Mouse (Mus musculus) CH12.LX (cell line): ENCODE data around the gene Hykk. TPM values are rescaled to one million over a fixed set of nuclear protein-coding genes. Genes with fewer than 3 reads are reported as not detected.

Source experiments
- DNase-seq: peaks from one replicate; pipeline ENCODE4 v3.0.0-alpha.2; 2013; ENCODE audit errors: extremely low read depth
- H3K27ac ChIP-seq: 2 replicates; pipeline ENCODE4 v1.5.1; 2012; ENCODE audit warnings: low read depth, mild to moderate bottlenecking, control low read depth, moderate library complexity; ENCODE audit not compliant: insufficient read depth
- H3K27me3 ChIP-seq: replicated peaks from 2 replicates; pipeline ENCODE3; 2012; ENCODE audit warnings: inconsistent platforms
- H3K36me3 ChIP-seq, 2 experiments: replicated peaks in 1 of 2; 2 replicates each; pipeline versions ENCODE3 to v1.6.1; 2012; ENCODE audit warnings: inconsistent platforms in 1 of 2, low read length in 1 of 2, mild to moderate bottlenecking in 1 of 2, mixed read lengths in 1 of 2, moderate library complexity in 1 of 2; ENCODE audit not compliant: control insufficient read depth in 1 of 2, insufficient read depth in 1 of 2
- H3K4me1 ChIP-seq, 2 experiments: 2 replicates each; pipeline ENCODE4 v1.6.1; 2012; ENCODE audit warnings: inconsistent platforms in 1 of 2, moderate library complexity in 1 of 2; ENCODE audit not compliant: insufficient read depth in 2 of 2, control insufficient read depth in 1 of 2
- H3K4me2 ChIP-seq: 2 replicates; pipeline ENCODE4 v1.6.1; 2012; ENCODE audit warnings: low read depth, mild to moderate bottlenecking, control low read depth; ENCODE audit not compliant: poor library complexity, insufficient read depth, severe bottlenecking
- H3K4me3 ChIP-seq, 3 experiments: fragments of 150-350 bp in 1 of 3; sonication (generic) in 1 of 3; replicated peaks in 1 of 3; 2 replicates each; pipeline versions ENCODE3 to v1.5.1; 2011 to 2012; ENCODE audit warnings: low read depth in 2 of 3, low read length in 2 of 3, mild to moderate bottlenecking in 2 of 3, moderate library complexity in 2 of 3, control low read depth in 1 of 3, improper control_type of control experiment in 1 of 3, inconsistent platforms in 1 of 3, mixed read lengths in 1 of 3; ENCODE audit not compliant: poor library complexity in 1 of 3
- H3K79me2 ChIP-seq: replicated peaks from 2 replicates; pipeline ENCODE4 v1.6.1; 2012; ENCODE audit warnings: mild to moderate bottlenecking, moderate library complexity; ENCODE audit not compliant: control insufficient read depth, poor library complexity, insufficient read depth, severe bottlenecking; ENCODE audit errors: extremely low read depth
- H3K9ac ChIP-seq: 2 replicates; pipeline ENCODE4 v1.6.1; 2012; ENCODE audit warnings: low read depth, mild to moderate bottlenecking, control low read depth, moderate library complexity; ENCODE audit not compliant: insufficient read depth
- H3K9me3 ChIP-seq: replicated peaks from 2 replicates; pipeline ENCODE3; 2012; ENCODE audit warnings: low read length, inconsistent platforms, mixed read lengths
- CHD1 ChIP-seq: IDR thresholded peaks from 2 replicates; pipeline ENCODE4 v1.6.1; 2012; ENCODE audit warnings: low read depth, low read length, improper control_type of control experiment, inconsistent platforms
- CHD2 ChIP-seq: IDR thresholded peaks from 2 replicates; pipeline ENCODE4 v1.6.1; 2011; ENCODE audit warnings: low read length, improper control_type of control experiment
- E2F4 ChIP-seq: IDR thresholded peaks from 2 replicates; pipeline ENCODE4 v1.6.1; 2011; ENCODE audit warnings: low read depth, low read length, improper control_type of control experiment; ENCODE audit not compliant: insufficient replicate concordance
- ELF1 ChIP-seq: IDR thresholded peaks from 2 replicates; pipeline ENCODE4 v1.6.1; 2014; ENCODE audit warnings: low read depth, mild to moderate bottlenecking, inconsistent platforms, low read length, improper control_type of control experiment
- EP300 ChIP-seq: IDR thresholded peaks from 2 replicates; pipeline ENCODE4 v1.6.1; 2011; ENCODE audit warnings: low read length, improper control_type of control experiment
- ETS1 ChIP-seq: conservative IDR thresholded peaks from 2 replicates; pipeline ENCODE4 v1.6.1; 2012; ENCODE audit warnings: low read depth, mild to moderate bottlenecking, inconsistent platforms, low read length, improper control_type of control experiment, moderate library complexity
- GABPA ChIP-seq: IDR thresholded peaks from 2 replicates; pipeline ENCODE4 v1.6.1; 2012; ENCODE audit warnings: low read depth, low read length, improper control_type of control experiment, inconsistent platforms; ENCODE audit not compliant: insufficient replicate concordance
- HCFC1 ChIP-seq: IDR thresholded peaks from 2 replicates; pipeline ENCODE4 v1.6.1; 2012; ENCODE audit warnings: low read depth, mild to moderate bottlenecking, inconsistent platforms, low read length, improper control_type of control experiment
- IRF4 ChIP-seq: IDR thresholded peaks from 2 replicates; pipeline ENCODE4 v1.6.1; 2014; ENCODE audit warnings: low read depth, mild to moderate bottlenecking, inconsistent platforms, low read length, improper control_type of control experiment
- JUN ChIP-seq: IDR thresholded peaks from 2 replicates; pipeline ENCODE4 v1.6.1; 2011; ENCODE audit warnings: low read depth, mild to moderate bottlenecking, low read length, improper control_type of control experiment, moderate library complexity; ENCODE audit not compliant: insufficient read depth
- JUND ChIP-seq: conservative IDR thresholded peaks from 2 replicates; pipeline ENCODE4 v1.6.1; 2011; ENCODE audit warnings: low read depth, low read length, improper control_type of control experiment
- MAFK ChIP-seq: IDR thresholded peaks from 2 replicates; pipeline ENCODE4 v1.6.1; 2011; ENCODE audit warnings: low read length, improper control_type of control experiment; ENCODE audit not compliant: insufficient replicate concordance
- MAZ ChIP-seq: IDR thresholded peaks from 2 replicates; pipeline ENCODE4 v1.6.1; 2012; ENCODE audit warnings: low read depth, mild to moderate bottlenecking, inconsistent platforms, low read length, improper control_type of control experiment, moderate library complexity
- MEF2A ChIP-seq: IDR thresholded peaks from 2 replicates; pipeline ENCODE4 v1.6.1; 2014; ENCODE audit warnings: low read depth, mild to moderate bottlenecking, inconsistent platforms, low read length, improper control_type of control experiment, borderline replicate concordance
- MYC ChIP-seq: IDR thresholded peaks from 2 replicates; pipeline ENCODE4 v1.6.1; 2011; ENCODE audit warnings: low read depth, mild to moderate bottlenecking, improper control_type of control experiment, low read length
- NELFE ChIP-seq: IDR thresholded peaks from 2 replicates; pipeline ENCODE4 v1.6.1; 2011; ENCODE audit warnings: low read depth, low read length, improper control_type of control experiment
- NRF1 ChIP-seq: IDR thresholded peaks from 2 replicates; pipeline ENCODE4 v1.6.1; 2014; ENCODE audit warnings: low read depth, mild to moderate bottlenecking, inconsistent platforms, low read length, improper control_type of control experiment, moderate library complexity
- PAX5 ChIP-seq: IDR thresholded peaks from 2 replicates; pipeline ENCODE4 v1.6.1; 2012; ENCODE audit warnings: low read length, inconsistent platforms, mixed read lengths
- POLR2A ChIP-seq: IDR thresholded peaks from 2 replicates; pipeline ENCODE4 v1.6.1; 2011; ENCODE audit warnings: low read depth, mild to moderate bottlenecking, improper control_type of control experiment, low read length
- RCOR1 ChIP-seq: conservative IDR thresholded peaks from 2 replicates; pipeline ENCODE4 v1.6.1; 2012; ENCODE audit warnings: low read depth, mild to moderate bottlenecking, inconsistent platforms, low read length, improper control_type of control experiment
- SIN3A ChIP-seq: IDR thresholded peaks from 2 replicates; pipeline ENCODE4 v1.6.1; 2012; ENCODE audit warnings: low read length, improper control_type of control experiment, inconsistent platforms
- TCF12 ChIP-seq: IDR thresholded peaks from 2 replicates; pipeline ENCODE4 v1.6.1; 2014; ENCODE audit warnings: low read depth, mild to moderate bottlenecking, inconsistent platforms, low read length, improper control_type of control experiment
- UBTF ChIP-seq: IDR thresholded peaks from 2 replicates; pipeline ENCODE4 v1.6.1; 2012; ENCODE audit warnings: low read depth, mild to moderate bottlenecking, inconsistent platforms, low read length, improper control_type of control experiment, moderate library complexity
- USF2 ChIP-seq: conservative IDR thresholded peaks from 2 replicates; pipeline ENCODE4 v1.6.1; 2011; ENCODE audit warnings: low read depth, low read length, improper control_type of control experiment
- ZKSCAN1 ChIP-seq: IDR thresholded peaks from 2 replicates; pipeline ENCODE4 v1.6.1; 2012; ENCODE audit warnings: low read depth, inconsistent platforms, low read length, improper control_type of control experiment, borderline replicate concordance
- dilution Hi-C: fragments of 300-500 bp; cut with MboI; formaldehyde crosslinking; loops from 2 replicates; pipeline ENCODE4 v1.14.3; 2020; ENCODE audit warnings: low sequenced_read_pairs; ENCODE audit not compliant: extremely low pct_unique_long_range_greater_than_20kb, extremely low pct_ligation_motif_present
- in situ Hi-C: fragments of 300-500 bp; cut with MboI; formaldehyde crosslinking; loops from 3 replicates; pipeline ENCODE4 v1.14.3; 2019; ENCODE audit warnings: low sequenced_read_pairs, low pct_ligation_motif_present, low pct_unique_long_range_greater_than_20kb, mixed read lengths
- polyA plus RNA-seq: library from polyadenylated mRNA; unstranded; fragments of >175 nt; gene quantifications from 2 replicates; pipeline ENCODE4 v1.2.1, GENCODE M21; 2012; ENCODE audit warnings: low read depth; ENCODE audit not compliant: insufficient read length
- total RNA-seq, 2 experiments: library from RNA; depleted of rRNA; stranded (reverse); fragments of 300-350 nt in 1 of 2; fragments of >200 nt in 1 of 2; gene quantifications; 2 replicates each; pipeline ENCODE4 v1.2.3; 2012 to 2014

Hykk gene
- total and polyA plus RNA-seq, 3 experiments: 0.15 to 0.23 (median 0.17) TPM

DNA sequence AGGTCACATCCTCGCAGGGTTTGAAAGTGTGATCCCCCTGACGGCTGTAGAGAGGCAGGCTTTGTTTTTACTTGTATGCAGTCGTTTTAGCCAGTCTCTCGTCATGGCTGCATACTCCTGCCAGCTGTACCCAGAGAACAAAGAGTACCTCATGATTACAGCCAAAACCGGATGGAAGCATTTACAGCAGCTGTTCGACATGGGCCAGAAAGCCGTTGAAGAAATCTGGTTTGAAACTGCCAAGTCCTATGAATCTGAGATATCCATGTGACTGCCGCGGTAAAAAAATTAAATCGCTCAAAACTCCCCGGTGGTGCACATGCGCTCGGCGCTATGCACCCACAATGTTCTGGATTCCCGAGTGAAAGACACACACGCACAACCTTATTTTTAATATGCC is 29.2 kb downstream of the Hykk start:
- DNase-seq: no peak
- Histone ChIP-seq H3K4me3 (no peak overlapping the region), H3K9me3 (no peaks in the 10 kb centered on the region), H3K4me2 (no peak overlapping the region), H3K79me2 (peaks cover 2% of the 10 kb centered on the region), H3K9ac (no peak overlapping the region), H3K27me3 (no peaks in the 10 kb centered on the region), H3K36me3 (no peaks in the 10 kb centered on the region), H3K27ac (no peak overlapping the region), H3K4me1 (peaks cover 0 to 6% of the 10 kb centered on the region in 2 experiments; a peak in 1 of 4 replicates)
- in situ Hi-C loops: no loop called here
- TF ChIP-seq PAX5 (no peak), MYC (no peak), MAFK (no peak), MEF2A (no peak), ZKSCAN1 (no peak), CHD1 (no peak), IRF4 (no peak), ETS1 (no peak), HCFC1 (no peak), CHD2 (no peak), RCOR1 (no peak), EP300 (no peak)
- dilution Hi-C loops: no loop called here

DNA sequence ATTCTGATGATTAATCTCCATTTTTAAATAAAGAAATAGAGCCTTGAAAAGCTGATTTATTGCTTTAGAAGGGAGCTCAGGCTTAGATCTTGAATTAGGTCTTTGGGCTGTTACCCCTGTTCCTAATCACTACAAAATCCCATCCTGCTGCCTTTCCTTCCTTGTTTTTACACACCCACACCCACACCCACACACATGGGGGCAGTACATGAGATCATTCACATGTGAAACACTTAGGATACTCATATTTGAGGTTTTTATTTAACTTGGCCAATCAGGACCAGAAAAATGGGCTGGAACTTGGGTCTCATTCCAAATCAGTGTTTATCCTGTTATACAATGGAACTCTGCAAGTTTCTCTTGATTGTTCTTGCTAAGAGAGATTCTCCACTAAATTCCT is 32.4 kb downstream of the Hykk start:
- Histone ChIP-seq H3K27ac (no peak overlapping the region), H3K4me3 (no peak overlapping the region)
- dilution Hi-C loops: no loop called here
- no peak for TF ChIP-seq MAZ
- TF ChIP-seq CHD1: no peak
- TF ChIP-seq TCF12: no peak
- no peak for TF ChIP-seq UBTF
- no peak for TF ChIP-seq POLR2A
- TF ChIP-seq GABPA: no peak
- no peak for TF ChIP-seq ELF1
- TF ChIP-seq MYC: no peak
- no peak for TF ChIP-seq NELFE
- no peak for TF ChIP-seq PAX5
- TF ChIP-seq E2F4: no peak
- TF ChIP-seq CHD2: no peak
- no peak for TF ChIP-seq NRF1
- TF ChIP-seq HCFC1: no peak
- no peak for TF ChIP-seq JUN
- no peak for TF ChIP-seq SIN3A
- no peak for TF ChIP-seq JUND
- no peak for TF ChIP-seq MAFK
- TF ChIP-seq USF2: no peak
- TF ChIP-seq, all 38 proteins: peak for 0
- Histone ChIP-seq H3K79me2 (peaks cover 15% of the 10 kb centered on the region), H3K9ac (no peak overlapping the region), H3K27me3 (no peaks in the 10 kb centered on the region), H3K9me3 (no peaks in the 10 kb centered on the region), H3K36me3 (peaks cover 16 to 25% of the 10 kb centered on the region in 2 experiments), H3K4me1 (peaks cover 3 to 33% of the 10 kb centered on the region in 2 experiments; a peak in 3 of 4 replicates), H3K4me2 (no peak overlapping the region)
- no peak for DNase-seq
- in situ Hi-C loops: no loop called here
